Mouse (Mus musculus) myocyte (in vitro differentiated cells): Measurements from ENCODE around the gene Adam33.

Experiments
- CEBPB ChIP-seq: IDR thresholded peaks from 2 replicates; pipeline ENCODE4 v1.6.1; 2011; ENCODE audit warnings: mild to moderate bottlenecking, moderate library complexity; ENCODE audit not compliant: poor library complexity, insufficient read depth, severe bottlenecking
- MAX ChIP-seq: IDR thresholded peaks from one replicate; pipeline ENCODE4 v1.6.1; 2011; ENCODE audit warnings: low read depth, mild to moderate bottlenecking, control low read depth
- MYOG ChIP-seq, 3 experiments: IDR thresholded peaks; one replicate each; pipeline ENCODE4 v1.6.1; 2011; ENCODE audit warnings: control low read depth in 2 of 3, low read depth in 2 of 3, mild to moderate bottlenecking in 2 of 3; ENCODE audit not compliant: insufficient read length in 2 of 3, control insufficient read depth in 1 of 3, insufficient read depth in 1 of 3
- POLR2A ChIP-seq: IDR thresholded peaks from one replicate; pipeline ENCODE4 v1.6.1; 2011; ENCODE audit warnings: low read depth, mild to moderate bottlenecking, control low read depth, moderate library complexity; ENCODE audit not compliant: insufficient read length
- POLR2AphosphoS2 ChIP-seq: IDR thresholded peaks from one replicate; pipeline ENCODE4 v1.6.1; 2011; ENCODE audit warnings: low read depth, control low read depth; ENCODE audit not compliant: insufficient read length
- TCF12 ChIP-seq: IDR thresholded peaks from one replicate; pipeline ENCODE4 v1.6.1; 2011; ENCODE audit warnings: mild to moderate bottlenecking, control low read depth; ENCODE audit not compliant: poor library complexity, insufficient read depth, severe bottlenecking
- USF1 ChIP-seq: IDR thresholded peaks from one replicate; pipeline ENCODE4 v1.6.1; 2011; ENCODE audit warnings: low read depth, mild to moderate bottlenecking, control low read depth, moderate library complexity

- TF ChIP-seq POLR2A (no peak), TCF12 (no peak), CEBPB (no peak), USF1 (no peak), POLR2AphosphoS2 (no peak), MYOG (IDR thresholded peaks at IDR 0.05; ENCODE audit: control insufficient read depth in 1 of 3, insufficient read depth in 1 of 3, insufficient read length in 2 of 3, low read depth in 2 of 3) (no peak), MAX (no peak)
These were observed 36.7 kb downstream of the Adam33 start for GRCm38 (mm10) chr2:131026941-131027340.
